Mouse (Mus musculus) mouse embryonic stem cell (cell line): ENCODE data around the gene Nodal.
"Not testable (repeated sequence)": the region's sequence is repeated elsewhere in the genome, so short reads cannot be mapped to it uniquely, and the experiment has no call there.

ENCODE experiments used
- in situ Hi-C, 2 experiments: fragments of 300-500 bp; cut with MboI; formaldehyde crosslinking; loops; 1 replicate in 1 of 2; 3 replicates in 1 of 2; pipeline ENCODE4 v1.14.3; 2019 to 2020; ENCODE audit warnings: low sequenced_read_pairs in 2 of 2, low pct_unique_long_range_greater_than_20kb in 1 of 2, mixed read lengths in 1 of 2; ENCODE audit not compliant: unreplicated experiment in 1 of 2

The Nodal gene

GRCm38 (mm10) chr10:61422861-61423260 is 5.1 kb downstream of the Nodal start:
- in situ Hi-C loops = no loop called here

DNA sequence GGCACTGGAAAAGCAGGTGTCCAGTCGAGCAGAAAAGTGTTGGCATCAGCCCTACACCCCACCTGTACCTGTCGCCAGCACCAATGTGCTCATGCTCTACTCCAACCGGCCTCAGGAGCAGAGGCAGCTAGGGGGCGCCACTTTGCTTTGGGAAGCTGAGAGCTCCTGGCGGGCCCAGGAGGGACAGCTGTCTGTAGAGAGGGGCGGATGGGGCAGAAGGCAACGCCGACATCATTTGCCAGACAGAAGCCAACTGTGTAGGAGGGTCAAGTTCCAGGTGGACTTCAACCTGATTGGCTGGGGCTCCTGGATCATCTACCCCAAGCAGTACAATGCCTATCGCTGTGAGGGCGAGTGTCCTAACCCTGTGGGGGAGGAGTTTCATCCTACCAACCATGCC is 5.5 kb downstream of the Nodal start:
- in situ Hi-C loops = no loop called here

DNA sequence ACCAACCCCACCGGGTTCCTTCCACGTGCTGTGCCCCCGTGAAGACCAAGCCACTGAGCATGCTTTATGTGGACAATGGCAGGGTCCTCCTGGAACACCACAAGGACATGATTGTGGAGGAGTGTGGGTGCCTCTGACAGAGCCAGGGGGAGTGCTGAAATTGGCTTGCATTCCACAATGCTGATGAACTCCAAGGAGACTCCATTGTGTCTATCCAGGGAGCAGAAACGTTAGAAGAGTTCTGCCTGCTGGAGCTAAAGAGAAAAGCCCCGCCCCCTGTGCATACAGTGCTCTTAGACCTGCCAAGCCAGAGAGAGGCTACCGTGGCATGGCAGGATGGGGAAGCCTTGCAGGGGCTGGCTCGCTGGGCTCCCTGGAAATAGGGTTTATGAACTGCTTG is 6.7 kb downstream of the Nodal start:
- in situ Hi-C loops = no loop called here

DNA sequence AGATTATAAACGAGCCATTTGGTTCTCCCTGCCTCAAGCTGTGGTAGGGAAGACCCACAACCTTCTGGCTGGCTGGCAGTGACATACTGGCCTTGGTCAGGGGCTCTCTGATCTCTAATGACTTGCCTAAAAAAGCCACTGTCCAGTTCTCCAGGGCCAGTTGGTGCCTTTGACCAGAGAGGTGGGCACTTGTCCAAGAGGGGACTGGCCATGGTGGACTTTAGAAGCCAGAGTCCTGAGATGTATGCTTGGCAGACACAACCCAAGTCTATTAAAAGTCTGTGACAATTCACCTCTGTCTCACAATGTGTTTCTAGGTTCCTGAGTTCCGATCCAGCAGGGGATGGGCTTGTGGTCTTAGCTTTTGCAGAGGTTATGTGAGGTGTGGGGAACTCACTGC is 7.3 kb downstream of the Nodal start:
- in situ Hi-C loops = no loop called here

DNA sequence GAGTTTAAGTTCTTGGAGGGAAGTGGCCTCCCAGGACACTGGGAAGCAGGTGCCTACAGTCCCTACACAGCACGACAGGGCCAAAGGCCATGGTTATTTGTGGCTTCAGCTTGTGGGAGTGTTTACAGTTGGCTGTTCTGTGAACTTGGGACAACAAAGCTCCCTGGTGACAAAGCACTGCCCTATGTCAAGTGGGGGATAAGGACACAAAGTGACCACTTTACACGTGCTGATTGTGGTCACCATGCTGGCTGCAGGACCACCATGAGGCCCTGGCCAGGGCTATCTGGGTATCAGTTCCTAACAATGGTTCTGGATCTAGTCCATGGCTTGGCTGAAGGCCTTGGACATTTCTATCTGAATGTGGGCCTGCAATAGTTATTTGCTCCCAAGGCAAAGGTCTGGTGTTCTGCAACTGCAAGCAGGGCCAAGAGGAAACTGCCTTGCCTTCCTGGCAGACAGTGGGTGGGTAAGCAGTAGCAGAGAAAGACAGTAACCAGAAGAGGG is 8.5 kb downstream of the Nodal start:
- in situ Hi-C loops = no loop called here

DNA sequence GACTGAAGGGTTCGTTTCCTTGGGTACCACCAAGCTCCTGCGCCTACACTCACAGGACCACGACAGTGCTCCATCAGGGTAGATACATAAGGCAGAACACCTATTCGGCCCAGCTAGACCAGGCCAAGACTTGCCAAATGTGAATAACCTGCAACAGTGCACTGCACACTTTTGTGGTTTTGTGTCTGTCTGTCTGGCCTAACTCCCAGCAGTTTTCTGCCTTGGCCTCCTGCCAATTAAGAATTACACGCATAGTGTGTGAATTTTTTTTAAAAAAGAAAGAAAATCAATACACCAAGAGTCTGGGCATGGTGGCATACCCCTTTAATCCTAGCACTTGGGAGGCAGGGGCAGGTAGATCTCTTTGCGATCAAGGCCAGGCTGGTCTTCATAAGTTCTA is 10.2 kb downstream of the Nodal start:
- in situ Hi-C loops = no loop called here

DNA sequence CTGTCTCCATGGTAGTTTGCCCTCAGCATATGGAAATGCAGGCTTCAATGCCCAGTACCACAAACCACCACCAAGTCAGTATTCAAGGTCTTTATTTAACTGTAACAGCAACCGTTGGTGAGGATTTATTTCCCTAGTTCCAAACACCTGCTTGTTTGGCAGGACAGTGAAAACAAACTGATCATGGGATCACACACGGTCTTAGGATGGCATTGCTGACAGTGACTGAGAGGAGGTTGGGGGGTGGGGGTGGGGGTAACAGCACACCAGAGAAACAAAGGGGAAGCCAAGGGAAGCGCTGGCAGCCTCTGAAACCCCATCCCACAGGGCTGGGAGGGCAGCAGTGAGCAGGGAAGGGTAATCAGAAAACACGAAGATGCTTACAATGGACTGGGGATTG is 10.6 kb downstream of the Nodal start:
- in situ Hi-C loops = no loop called here

DNA sequence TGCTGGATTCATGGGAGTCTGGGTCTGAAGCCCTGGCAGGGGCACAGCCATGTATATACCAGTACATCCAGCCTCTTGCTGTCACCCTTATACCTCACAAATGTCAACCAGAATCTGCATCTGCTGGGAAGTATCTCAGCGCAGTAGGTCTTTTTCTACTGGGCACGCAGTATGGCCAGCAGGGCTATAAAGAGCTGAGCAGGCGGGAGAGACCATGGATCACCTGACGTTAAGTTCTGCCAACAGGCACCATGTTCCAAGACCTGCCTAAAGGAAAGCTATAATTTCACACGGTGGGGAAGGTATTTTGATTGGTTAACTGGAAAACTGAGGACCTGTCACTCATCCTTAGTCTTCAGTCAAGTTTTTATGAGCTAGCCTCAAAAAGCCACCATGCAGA is 11.3 kb downstream of the Nodal start:
- in situ Hi-C loops = no loop called here

GRCm38 (mm10) chr10:61431375-61431774 is 13.6 kb downstream of the Nodal start:
- in situ Hi-C loops = no loop called here

- in situ Hi-C loops = no loop called here
Measured at GRCm38 (mm10) chr10:61440202-61440800, 22.5 kb downstream of the Nodal start.

DNA sequence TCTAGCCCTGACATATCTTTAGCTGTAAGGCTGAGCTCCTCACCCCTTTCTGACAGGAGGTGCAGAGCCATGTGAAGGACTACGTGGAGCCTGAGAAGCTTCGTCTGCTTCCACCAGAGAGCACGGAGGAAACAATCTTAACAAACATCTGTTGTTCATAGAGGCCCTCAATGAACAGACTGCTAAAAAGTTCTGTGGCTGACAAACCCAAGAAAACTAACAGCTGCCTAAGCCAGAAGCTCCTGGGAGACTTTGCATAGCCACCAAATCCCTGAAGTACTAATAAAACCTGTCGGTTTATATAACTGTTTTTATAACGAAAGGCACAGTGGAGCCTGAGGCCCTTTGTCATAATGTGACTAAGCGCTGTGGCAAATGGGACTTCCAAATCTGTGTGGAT is 25.7 kb downstream of the Nodal start:
- in situ Hi-C loops = no loop called here

DNA sequence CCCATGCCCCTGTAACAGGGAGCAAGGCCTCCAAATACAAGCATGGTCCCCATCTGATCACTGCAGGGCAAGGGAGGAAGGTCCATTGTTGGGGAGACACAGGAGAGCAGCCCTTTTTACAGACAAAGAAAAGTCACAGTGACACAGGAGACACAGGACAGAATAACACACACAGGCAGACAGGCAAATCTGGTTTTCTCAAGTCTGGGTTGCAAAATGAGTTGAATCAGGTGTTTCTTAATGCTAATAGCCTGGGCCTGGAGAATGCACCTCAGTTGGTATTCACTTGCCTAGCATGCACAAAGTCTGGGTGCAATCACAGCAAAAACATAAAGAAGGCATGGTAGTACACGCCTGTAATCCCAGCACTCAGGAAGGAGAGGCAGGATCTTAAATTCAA is 26.1 kb downstream of the Nodal start:
- in situ Hi-C loops = no loop called here

- in situ Hi-C loops = no loop called here
Measured at GRCm38 (mm10) chr10:61445016-61445415, 27.2 kb downstream of the Nodal start.

DNA sequence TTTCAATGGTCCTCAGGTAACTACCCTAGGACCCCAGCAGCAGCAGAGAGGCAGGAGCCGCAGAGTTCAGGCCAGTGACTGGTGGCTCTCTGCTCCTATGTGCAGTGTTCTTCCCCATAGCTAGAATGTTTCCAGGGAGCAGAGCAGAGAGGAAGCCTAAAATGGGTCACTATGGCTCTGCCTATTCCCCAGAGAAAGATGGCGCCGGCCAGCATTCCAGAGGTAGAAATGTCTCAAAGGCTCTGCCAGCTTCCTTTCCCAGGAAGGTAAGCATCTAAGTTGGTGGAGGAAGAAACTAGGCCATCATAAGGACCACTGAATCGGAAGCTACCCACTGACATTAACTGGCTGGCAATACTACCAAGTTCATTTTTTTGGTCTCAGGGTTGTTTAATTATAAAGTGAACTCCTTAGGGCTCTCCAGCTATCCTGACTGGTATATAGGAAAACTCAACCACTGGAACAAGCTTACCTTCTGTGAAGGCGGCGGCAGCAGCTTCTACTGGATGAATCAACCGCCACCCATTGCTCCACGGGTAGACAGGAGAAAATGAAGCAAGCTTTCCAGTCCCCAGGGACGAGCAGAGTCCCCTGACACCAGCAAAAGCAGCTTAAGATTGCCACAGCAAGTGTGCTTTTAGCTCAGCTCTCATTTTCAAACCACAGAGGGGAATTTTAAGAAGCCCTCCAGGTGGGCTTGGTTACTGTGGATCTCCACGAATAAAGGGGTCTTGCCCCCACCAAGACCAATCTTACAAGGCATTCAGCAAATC is 30.0 kb downstream of the Nodal start:
- in situ Hi-C loops = no loop called here

DNA sequence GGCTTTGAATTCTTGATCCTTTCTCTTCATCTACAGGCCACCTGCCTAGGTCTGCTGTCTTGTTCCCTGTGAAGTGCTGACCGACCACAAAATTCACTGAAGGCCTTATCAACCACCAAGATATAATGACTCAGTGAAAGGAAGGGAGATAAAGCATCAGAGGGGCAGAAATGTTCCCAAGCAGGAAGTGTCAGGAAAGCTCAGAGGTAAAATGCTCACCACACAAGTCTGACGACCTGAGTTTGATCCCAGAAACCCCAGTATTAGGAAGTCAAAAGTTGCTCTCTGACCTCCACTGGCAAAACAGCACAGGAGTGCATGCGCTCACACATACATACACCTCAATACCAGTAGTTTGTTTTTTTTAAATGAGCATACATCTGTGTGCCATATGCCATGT is 31.1 kb downstream of the Nodal start:
- in situ Hi-C loops = no loop called here

DNA sequence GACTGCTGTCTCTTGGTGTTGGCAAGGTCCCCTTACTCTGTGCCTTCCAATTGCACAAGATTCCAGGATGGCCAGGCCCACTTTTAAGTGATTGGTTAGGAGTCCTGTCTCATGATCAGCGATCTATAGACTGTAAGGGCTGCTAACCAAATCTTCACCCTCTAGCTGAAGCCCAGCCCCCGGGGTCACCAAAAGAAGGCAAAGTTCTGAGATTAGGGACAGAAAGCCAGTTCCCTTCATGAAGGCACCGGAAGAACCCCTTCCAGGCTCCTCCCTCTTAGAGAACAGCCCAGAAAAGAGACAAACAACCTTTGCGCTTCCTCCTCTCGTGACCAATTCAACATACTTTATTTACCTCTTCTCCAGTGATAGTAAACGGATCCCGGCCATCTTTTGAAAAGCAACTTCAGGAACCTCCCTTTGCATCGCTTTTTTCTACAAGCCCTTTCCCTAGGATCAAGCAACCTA is 33.7 kb downstream of the Nodal start:
- in situ Hi-C loops = no loop called here

GRCm38 (mm10) chr10:61451931-61452617 is 34.3 kb downstream of the Nodal start:
- in situ Hi-C loops = no loop called here

DNA sequence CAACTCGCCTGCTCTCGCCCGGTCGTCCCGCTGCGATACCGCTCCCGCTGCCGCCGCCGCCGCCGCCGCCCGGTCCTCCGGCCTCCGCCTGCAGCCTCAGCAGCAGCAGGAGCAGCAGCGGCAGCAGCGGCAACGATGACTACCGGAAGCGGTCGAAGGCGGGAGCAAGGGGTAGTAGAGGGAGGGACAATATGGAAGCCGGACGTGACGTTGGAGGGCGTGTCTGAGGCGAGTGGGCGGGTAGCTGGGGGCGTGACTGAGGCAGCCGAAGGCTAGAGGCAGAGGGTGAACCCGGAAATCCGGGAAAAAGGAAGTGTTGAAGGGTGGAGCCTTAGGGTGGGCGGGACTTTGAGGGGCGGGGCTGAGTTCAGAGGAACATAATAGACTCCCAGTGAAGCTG is 34.9 kb downstream of the Nodal start, which contains the start of gene Eif4ebp2:
Gene Eif4ebp2, minus strand, starts transcription at position 17 of the 400 bp plus-strand sequence.
- in situ Hi-C loops = no loop called here

DNA sequence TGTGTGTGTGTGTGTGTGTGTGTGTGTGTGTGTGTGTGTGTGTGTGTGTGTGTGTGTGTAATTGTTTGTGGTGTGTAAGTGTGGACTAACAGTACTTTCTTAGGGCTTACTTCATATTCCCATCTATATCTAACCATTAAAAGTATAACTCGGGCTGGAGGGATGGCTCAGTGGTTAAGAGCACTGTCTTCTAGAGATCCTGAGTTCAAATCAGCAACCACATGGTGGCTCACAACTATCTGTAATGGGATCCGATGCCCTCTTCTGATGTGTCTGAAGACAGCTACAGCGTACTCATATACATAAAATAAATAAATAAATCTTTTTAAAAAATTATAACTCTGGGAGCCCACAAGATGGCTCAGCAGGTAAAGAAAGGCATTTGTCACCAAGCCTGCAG is 35.4 kb downstream of the Nodal start:
- in situ Hi-C loops = not testable (repeated sequence)
